Mouse (Mus musculus): ENCODE measurements around the gene Plaa. TPM values are rescaled to one million over a fixed set of nuclear protein-coding genes. Genes with fewer than 3 reads are reported as not detected.
A peak's percentile ranks its signal among the peaks of the same experiment; 100 is the strongest.
"Not testable (repeated sequence)": the region's sequence is repeated elsewhere in the genome, so short reads cannot be mapped to it uniquely, and the experiment has no call there.

The Plaa gene
- 150 and 157 TPM in 2 replicates for polyA plus RNA-seq (2011; ENCODE audit: insufficient read depth, insufficient read length, low read depth, missing spikeins)

- TF ChIP-seq EP300 (IDR thresholded peaks at IDR 0.05; ENCODE audit: insufficient read depth, low read depth, low read length) (peak; percentile 59; the same call in 1 of the 2 replicates), POLR2A (IDR thresholded peaks at IDR 0.05; ENCODE audit: insufficient read depth, low read length) (no peak)
- peak within 1 kb of the TSS; percentile 79 for H3K9ac ChIP-seq (ENCODE audit: low read depth, poor library complexity, severe bottlenecking)
- H3K4me1 ChIP-seq (ENCODE audit: control insufficient read depth, insufficient read depth, low read length) = no peaks in the 10 kb centered on the region
- H3K9me3 ChIP-seq (replicated peaks; ENCODE audit: control insufficient read depth, insufficient read depth, low read length, poor library complexity, severe bottlenecking) = no peaks in the 10 kb centered on the region
- peak within 1 kb of the TSS; percentile 95 for H3K4me3 ChIP-seq (ENCODE audit: low read depth, low read length)
- H3K27me3 ChIP-seq (ENCODE audit: control insufficient read depth, insufficient read depth, low read length, poor library complexity, severe bottlenecking) = no peaks in the 10 kb centered on the region
- H3K36me3 ChIP-seq (ENCODE audit: control insufficient read depth, insufficient read depth, low read length, poor library complexity, severe bottlenecking) = peaks cover 3% of the 10 kb centered on the region; the same call in 1 of the 2 replicates
- peak within 1 kb of the TSS; percentile 58 for H3K27ac ChIP-seq (ENCODE audit: insufficient read depth, low read length)
Observed at GRCm38 (mm10) chr4:94603031-94603629, at the start of gene Plaa. TSS of gene Plaa (minus strand) at chr4:94603244.

- not testable (repeated sequence) for H3K36me3 ChIP-seq (ENCODE audit: control insufficient read depth, insufficient read depth, low read length, poor library complexity, severe bottlenecking); H3K9me3 ChIP-seq (replicated peaks; ENCODE audit: control insufficient read depth, insufficient read depth, low read length, poor library complexity, severe bottlenecking); H3K27me3 ChIP-seq (ENCODE audit: control insufficient read depth, insufficient read depth, low read length, poor library complexity, severe bottlenecking); H3K9ac ChIP-seq (ENCODE audit: low read depth, poor library complexity, severe bottlenecking); H3K27ac ChIP-seq (ENCODE audit: insufficient read depth, low read length); H3K4me1 ChIP-seq (ENCODE audit: control insufficient read depth, insufficient read depth, low read length); H3K4me3 ChIP-seq (ENCODE audit: low read depth, low read length)
Observed at GRCm38 (mm10) chr4:94650426-94651175, 47.6 kb upstream of the Plaa start.

DNA sequence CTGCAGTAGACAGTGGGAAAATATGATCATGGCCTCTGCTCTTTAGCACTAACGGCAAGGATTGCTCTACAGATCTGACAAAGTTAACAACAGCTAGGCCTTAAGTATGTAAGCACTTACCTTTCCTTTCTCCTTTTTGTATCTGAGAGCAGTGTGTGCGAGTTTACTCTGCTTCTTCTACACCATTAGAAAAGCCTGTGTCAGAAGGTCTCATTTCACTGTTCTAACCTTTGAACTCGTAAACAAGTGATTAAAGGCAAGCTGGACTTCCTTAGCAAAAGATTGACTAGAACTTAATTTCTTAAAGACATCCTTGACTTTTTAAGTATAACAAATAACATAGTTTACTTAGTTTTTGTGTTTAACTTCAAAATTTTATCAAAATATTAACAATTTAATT lies 46.9 kb upstream of the Plaa start, which contains the start of gene Lrrc19:
Lrrc19 (minus strand) TSS at position 225 of the 400 bp plus-strand sequence.
- Histone ChIP-seq H3K36me3 (ENCODE audit: control insufficient read depth, insufficient read depth, low read length, poor library complexity, severe bottlenecking) (no peaks in the 10 kb centered on the region), H3K9ac (ENCODE audit: low read depth, poor library complexity, severe bottlenecking) (no peak within 1 kb of the TSS), H3K27me3 (ENCODE audit: control insufficient read depth, insufficient read depth, low read length, poor library complexity, severe bottlenecking) (no peaks in the 10 kb centered on the region), H3K9me3 (replicated peaks; ENCODE audit: control insufficient read depth, insufficient read depth, low read length, poor library complexity, severe bottlenecking) (no peaks in the 10 kb centered on the region), H3K4me3 (ENCODE audit: low read depth, low read length) (no peak within 1 kb of the TSS), H3K27ac (ENCODE audit: insufficient read depth, low read length) (no peak within 1 kb of the TSS), H3K4me1 (ENCODE audit: control insufficient read depth, insufficient read depth, low read length) (no peaks in the 10 kb centered on the region)
- TF ChIP-seq POLR2A (IDR thresholded peaks at IDR 0.05; ENCODE audit: insufficient read depth, low read length) = no peak
- TF ChIP-seq EP300 (IDR thresholded peaks at IDR 0.05; ENCODE audit: insufficient read depth, low read depth, low read length) = no peak
- no peak for TF ChIP-seq CTCF (IDR thresholded peaks at IDR 0.05; ENCODE audit: low read depth, low read length)

- no peak overlapping the region for H3K9ac ChIP-seq (ENCODE audit: low read depth, poor library complexity, severe bottlenecking)
- H3K4me3 ChIP-seq (ENCODE audit: low read depth, low read length) = no peak overlapping the region
- no peak overlapping the region for H3K27ac ChIP-seq (ENCODE audit: insufficient read depth, low read length)
- no peaks in the 10 kb centered on the region for H3K27me3 ChIP-seq (ENCODE audit: control insufficient read depth, insufficient read depth, low read length, poor library complexity, severe bottlenecking)
- no peaks in the 10 kb centered on the region for H3K9me3 ChIP-seq (replicated peaks; ENCODE audit: control insufficient read depth, insufficient read depth, low read length, poor library complexity, severe bottlenecking)
- H3K36me3 ChIP-seq (ENCODE audit: control insufficient read depth, insufficient read depth, low read length, poor library complexity, severe bottlenecking) = no peaks in the 10 kb centered on the region
- H3K4me1 ChIP-seq (ENCODE audit: control insufficient read depth, insufficient read depth, low read length) = no peaks in the 10 kb centered on the region
- TF ChIP-seq CTCF (IDR thresholded peaks at IDR 0.05; ENCODE audit: low read depth, low read length) (no peak), POLR2A (IDR thresholded peaks at IDR 0.05; ENCODE audit: insufficient read depth, low read length) (no peak), EP300 (IDR thresholded peaks at IDR 0.05; ENCODE audit: insufficient read depth, low read depth, low read length) (no peak)
Observed at GRCm38 (mm10) chr4:94643141-94643540, 40.1 kb upstream of the Plaa start.

- Histone ChIP-seq H3K4me3 (ENCODE audit: low read depth, low read length) (no peak overlapping the region), H3K27ac (ENCODE audit: insufficient read depth, low read length) (no peak overlapping the region), H3K9ac (ENCODE audit: low read depth, poor library complexity, severe bottlenecking) (no peak overlapping the region), H3K36me3 (ENCODE audit: control insufficient read depth, insufficient read depth, low read length, poor library complexity, severe bottlenecking) (no peaks in the 10 kb centered on the region; the same call in 1 of the 2 replicates), H3K4me1 (ENCODE audit: control insufficient read depth, insufficient read depth, low read length) (no peaks in the 10 kb centered on the region), H3K27me3 (ENCODE audit: control insufficient read depth, insufficient read depth, low read length, poor library complexity, severe bottlenecking) (no peaks in the 10 kb centered on the region), H3K9me3 (replicated peaks; ENCODE audit: control insufficient read depth, insufficient read depth, low read length, poor library complexity, severe bottlenecking) (no peaks in the 10 kb centered on the region)
- TF ChIP-seq POLR2A (IDR thresholded peaks at IDR 0.05; ENCODE audit: insufficient read depth, low read length) (no peak), CTCF (IDR thresholded peaks at IDR 0.05; ENCODE audit: low read depth, low read length) (no peak), EP300 (IDR thresholded peaks at IDR 0.05; ENCODE audit: insufficient read depth, low read depth, low read length) (no peak)
Observed at GRCm38 (mm10) chr4:94620077-94620476, 17.0 kb upstream of the Plaa start.

GRCm38 (mm10) chr4:94614627-94615006 lies 11.6 kb upstream of the Plaa start:
- TF ChIP-seq CTCF (IDR thresholded peaks at IDR 0.05; ENCODE audit: low read depth, low read length) (no peak), EP300 (IDR thresholded peaks at IDR 0.05; ENCODE audit: insufficient read depth, low read depth, low read length) (no peak), POLR2A (IDR thresholded peaks at IDR 0.05; ENCODE audit: insufficient read depth, low read length) (no peak)
- H3K4me3 ChIP-seq (ENCODE audit: low read depth, low read length) = peak overlapping the region; percentile 87
- peak overlapping the region; percentile 62 for H3K9ac ChIP-seq (ENCODE audit: low read depth, poor library complexity, severe bottlenecking)
- no peak overlapping the region for H3K27ac ChIP-seq (ENCODE audit: insufficient read depth, low read length)
- H3K9me3 ChIP-seq (replicated peaks; ENCODE audit: control insufficient read depth, insufficient read depth, low read length, poor library complexity, severe bottlenecking) = no peaks in the 10 kb centered on the region
- no peaks in the 10 kb centered on the region for H3K27me3 ChIP-seq (ENCODE audit: control insufficient read depth, insufficient read depth, low read length, poor library complexity, severe bottlenecking)
- H3K4me1 ChIP-seq (ENCODE audit: control insufficient read depth, insufficient read depth, low read length) = no peaks in the 10 kb centered on the region
- H3K36me3 ChIP-seq (ENCODE audit: control insufficient read depth, insufficient read depth, low read length, poor library complexity, severe bottlenecking) = no peaks in the 10 kb centered on the region

All from ES-Bruce4 (cell line).